Mouse (Mus musculus) erythroblast, embryonic 14.5 days (primary cell): ENCODE measurements around the gene Flad1.

Experiments
- GATA1 ChIP-seq: IDR thresholded peaks from 2 replicates; pipeline ENCODE4 v1.6.1; 2012; ENCODE audit warnings: low read length, inconsistent platforms, mixed read lengths
- TAL1 ChIP-seq: IDR thresholded peaks from 3 replicates; pipeline ENCODE4 v1.6.1; 2012; ENCODE audit warnings: low read length, inconsistent platforms, mixed read lengths

DNA sequence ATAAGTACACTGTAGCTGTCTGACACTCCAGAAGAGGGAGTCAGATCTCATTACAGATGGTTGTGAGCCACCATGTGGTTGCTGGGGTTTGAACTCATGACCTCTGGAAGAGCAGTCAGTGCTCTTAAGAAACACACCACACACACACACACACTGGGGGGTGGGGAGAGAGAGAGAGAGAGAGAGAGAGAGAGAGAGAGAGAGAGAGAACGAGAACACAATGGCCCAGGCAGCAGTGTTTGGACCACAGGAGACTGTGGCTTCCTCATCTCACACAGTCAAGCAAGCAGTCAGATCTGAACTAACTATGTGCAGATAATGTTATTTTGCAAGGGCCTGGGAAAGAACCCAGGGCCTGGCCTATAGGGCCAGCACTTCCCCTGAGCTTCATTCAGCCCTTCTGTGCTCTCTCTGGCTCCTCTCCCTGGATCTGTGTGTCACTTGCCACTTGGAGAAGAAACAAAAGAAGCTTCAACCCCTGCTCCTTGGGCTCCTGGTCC is 44.2 kb upstream of the Flad1 start:
- TF ChIP-seq GATA1, result no peak
- TF ChIP-seq TAL1, result no peak
